ENCODE assay signal across 8 mouse cellular contexts in genomic region chr7:101970821-101971461, GRCm38 (mm10). TPM values are rescaled to one million over a fixed set of nuclear protein-coding genes. Genes with fewer than 3 reads are reported as not detected.
A peak's percentile ranks its signal among the peaks of the same experiment; 100 is the strongest.
DNase-seq lines count a peak whose midpoint lies in the region; ATAC-seq lines count a peak whose summit lies in the region.

No protein-coding gene starts in this region.

- no peaks in the 10 kb centered on the region for H3K27me3 ChIP-seq in hindbrain, embryonic 15.5 days

- peak; percentile 75 for ATAC-seq in hindbrain, embryonic 15.5 days (ENCODE audit: low FRiP score, low read depth)

- H3K4me3 ChIP-seq in hindbrain, embryonic 15.5 days, result peak overlapping the region; percentile 59

- H3K36me3 ChIP-seq in hindbrain, embryonic 15.5 days, result no peaks in the 10 kb centered on the region

- peak overlapping the region; percentile 77 for H3K4me2 ChIP-seq in hindbrain, embryonic 15.5 days

- peaks cover 50% of the 10 kb centered on the region for H3K4me1 ChIP-seq in hindbrain, embryonic 15.5 days (replicated peaks)

- peak overlapping the region; percentile 99 for H3K27ac ChIP-seq in hindbrain, embryonic 15.5 days (replicated peaks)

- peak overlapping the region; percentile 84 for H3K9ac ChIP-seq in hindbrain, embryonic 15.5 days

- H3K9me3 ChIP-seq in hindbrain, embryonic 15.5 days, result no peaks in the 10 kb centered on the region

- peak; percentile 85 for DNase-seq in T-cell, adult 2 months (ENCODE audit: low spot score)
- DNase-seq in cerebellum, postnatal 4 days (ENCODE audit: low spot score in 2 of 2), result peak; percentile 51 to 78
- peak; percentile 76 for DNase-seq in gastrocnemius, adult 18-20 months (ENCODE audit: low spot score)
- DNase-seq in left cerebral cortex, adult 18-20 months (ENCODE audit: low spot score in 2 of 2), result peak; percentile 71 to 77
- DNase-seq in lung, postnatal 4 days, result peak; percentile 86 to 92
- DNase-seq in retina, postnatal 7 days (ENCODE audit: low read depth, low spot score), result peak; percentile 52
- peak; percentile 62 to 76 for DNase-seq in urinary bladder, adult 18-20 months (ENCODE audit: low spot score in 2 of 2)

- WGBS in hindbrain, embryonic 15.5 days, result 1% methylated on average over 19 of the region's 19 CpGs

RNA-seq across cellular contexts. Expression of gene Numa1, which starts 37.0 kb away (rescaled TPM):
- 10 to 100 TPM; 53.5 to 57.4 TPM for total RNA-seq in gastrocnemius, adult 18-20 months (2021)
- polyA plus RNA-seq in hindbrain, embryonic 15.5 days (2015; fragmentation: Nextera tagmentation; extraction: Ambion mirVana), result 43.3 and 46.5 TPM in 2 replicates
- 100 to 1,000 TPM in 1 of 2 experiments, 10 to 100 TPM in 1; 93.8 to 106 TPM for total RNA-seq in left cerebral cortex, adult 18-20 months (2021)

RNA-seq across cellular contexts. Expression of gene Lrrc51, which starts 37.2 kb away (rescaled TPM):
- 1 to 10 TPM; 4.0 to 4.3 TPM for total RNA-seq in gastrocnemius, adult 18-20 months (2021)
- polyA plus RNA-seq in hindbrain, embryonic 15.5 days (2015; fragmentation: Nextera tagmentation; extraction: Ambion mirVana), result 12.5 and 15.2 TPM in 2 replicates
- total RNA-seq in left cerebral cortex, adult 18-20 months (2021), result 1 to 10 TPM; 5.4 to 5.5 TPM

RNA-seq across cellular contexts. Expression of gene Il18bp, which starts 47.5 kb away (rescaled TPM):
- 1 to 10 TPM; 1.5 to 2.3 TPM for total RNA-seq in gastrocnemius, adult 18-20 months (2021)
- polyA plus RNA-seq in hindbrain, embryonic 15.5 days (2015; fragmentation: Nextera tagmentation; extraction: Ambion mirVana), result 4.7 and 5.4 TPM in 2 replicates
- 1 to 10 TPM; 6.6 to 6.8 TPM for total RNA-seq in left cerebral cortex, adult 18-20 months (2021)

Comparison
In these comparisons a context has a peak if more than half of its experiments do, and no peak if none do; other contexts are left out.
1. Peak in every context shown above with its lines: DNase-seq, ATAC-seq, H3K4me3 ChIP-seq and H3K27ac ChIP-seq.